Mouse (Mus musculus) urinary bladder, postnatal 25 days (tissue): ENCODE data around the gene Gm42791.
A peak's percentile ranks its signal among the peaks of the same experiment; 100 is the strongest.

Source experiments
- DNase-seq: peaks from one replicate; pipeline ENCODE4 v3.0.0; 2022; ENCODE audit warnings: low spot score

Gene Gm42791

GRCm38 (mm10) chr5:148923408-148923807 lies 71.5 kb downstream of the Gm42791 start:
- no peak for DNase-seq

- no peak for DNase-seq
These were observed 72.2 kb downstream of the Gm42791 start for GRCm38 (mm10) chr5:148922773-148923172.

- no peak for DNase-seq
These were observed 76.9 kb downstream of the Gm42791 start for GRCm38 (mm10) chr5:148918049-148918448.

GRCm38 (mm10) chr5:148916775-148917174 lies 78.2 kb downstream of the Gm42791 start:
- no peak for DNase-seq

GRCm38 (mm10) chr5:148912262-148912661 lies 82.7 kb downstream of the Gm42791 start:
- no peak for DNase-seq

DNA sequence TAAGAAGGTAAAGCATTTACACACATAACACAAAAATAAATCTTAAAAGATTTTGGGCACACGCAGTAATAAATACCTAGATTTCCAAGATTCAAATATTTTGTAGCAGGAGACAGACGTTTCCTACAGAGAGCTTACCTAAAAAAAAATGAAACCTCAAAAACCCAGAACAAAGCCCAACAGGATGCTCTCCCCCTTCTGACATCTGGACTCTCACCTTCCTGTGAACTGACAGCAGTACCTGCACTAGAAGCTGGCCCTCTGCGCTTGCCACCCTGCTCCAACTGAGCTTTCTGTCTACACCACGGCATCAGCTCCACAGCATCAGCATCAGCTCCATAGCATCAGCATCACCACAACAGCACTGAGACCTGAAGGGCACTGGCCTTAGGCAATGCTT lies 84.9 kb downstream of the Gm42791 start:
- DNase-seq, result no peak

GRCm38 (mm10) chr5:148909402-148909801 lies 85.5 kb downstream of the Gm42791 start:
- no peak for DNase-seq

DNA sequence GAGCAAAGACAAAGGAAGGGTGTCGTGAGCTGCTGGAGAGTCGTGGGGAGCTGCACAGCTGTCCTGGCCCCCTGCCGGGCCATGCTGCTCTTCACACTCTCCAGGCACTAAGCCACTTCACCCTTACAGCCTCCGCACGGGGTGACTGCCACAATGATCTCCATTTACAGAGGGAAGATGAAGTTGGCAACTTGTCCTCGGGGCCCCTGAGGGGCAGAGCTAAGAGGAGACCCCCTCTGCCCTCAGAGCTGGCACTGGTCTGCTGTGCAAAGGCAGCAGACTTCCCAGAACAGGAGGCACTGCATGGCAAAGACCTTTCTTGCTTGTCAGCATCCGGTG lies 85.9 kb downstream of the Gm42791 start:
- no peak for DNase-seq

GRCm38 (mm10) chr5:148908191-148909056 lies 86.5 kb downstream of the Gm42791 start:
- no peak for DNase-seq

GRCm38 (mm10) chr5:148906305-148906704 lies 88.6 kb downstream of the Gm42791 start:
- no peak for DNase-seq

- peak; percentile 18 for DNase-seq
These were observed 90.1 kb downstream of the Gm42791 start for GRCm38 (mm10) chr5:148904846-148905245.

- DNase-seq, result no peak
These were observed 95.6 kb downstream of the Gm42791 start for GRCm38 (mm10) chr5:148899361-148899760.

DNA sequence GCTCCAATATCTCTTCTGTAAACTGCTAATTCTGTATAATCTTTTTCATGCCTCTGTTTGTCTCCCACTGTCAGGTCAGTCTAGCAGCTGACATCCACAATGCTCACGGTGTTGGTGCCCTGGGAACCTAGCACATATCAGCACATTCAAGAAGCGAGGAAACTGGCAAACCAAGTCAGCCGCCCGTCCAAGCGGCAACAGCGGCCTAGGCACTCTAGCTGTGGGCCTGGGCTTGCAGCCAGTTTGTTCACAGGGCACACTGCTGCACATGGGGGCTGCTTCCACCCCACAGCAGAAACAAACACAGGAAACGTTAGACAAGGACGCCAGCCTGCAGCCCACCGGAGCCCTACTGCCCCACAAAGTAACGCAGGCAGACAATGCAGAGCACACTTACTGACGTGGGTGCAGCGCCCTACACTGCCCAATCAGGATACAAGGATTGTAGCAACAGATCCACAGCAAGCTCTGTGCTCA lies 97.0 kb downstream of the Gm42791 start:
- no peak for DNase-seq

DNA sequence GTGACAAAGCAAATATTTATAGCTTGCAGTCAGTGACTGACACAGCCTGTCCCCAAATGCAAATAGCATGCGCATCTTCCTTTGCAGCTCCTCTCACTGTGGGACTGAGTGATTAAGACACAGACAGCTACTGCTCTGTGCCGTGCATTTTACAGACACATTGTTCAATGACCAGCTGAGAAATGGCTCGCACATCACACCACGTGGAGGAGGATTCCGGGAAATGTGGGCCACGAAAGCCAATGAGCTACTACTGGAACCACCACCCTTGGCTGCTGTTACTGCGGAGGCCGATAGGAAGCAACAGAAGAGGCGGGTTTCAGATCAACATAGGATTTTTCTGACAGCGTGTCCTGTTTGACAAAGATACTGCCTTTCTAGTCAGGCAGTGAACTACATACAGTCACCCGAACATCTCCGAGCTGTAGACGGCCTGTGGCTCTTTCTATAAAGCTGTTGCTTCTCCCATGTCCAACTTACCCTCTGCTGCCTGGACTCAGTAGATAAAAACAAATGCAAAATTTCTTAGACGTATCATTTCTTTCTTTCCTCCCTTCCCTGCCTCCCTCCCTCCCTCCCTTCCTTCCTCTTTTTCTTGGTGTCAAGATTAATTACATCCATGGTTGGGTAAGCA lies 97.8 kb downstream of the Gm42791 start:
- DNase-seq, result peak; percentile 21

DNA sequence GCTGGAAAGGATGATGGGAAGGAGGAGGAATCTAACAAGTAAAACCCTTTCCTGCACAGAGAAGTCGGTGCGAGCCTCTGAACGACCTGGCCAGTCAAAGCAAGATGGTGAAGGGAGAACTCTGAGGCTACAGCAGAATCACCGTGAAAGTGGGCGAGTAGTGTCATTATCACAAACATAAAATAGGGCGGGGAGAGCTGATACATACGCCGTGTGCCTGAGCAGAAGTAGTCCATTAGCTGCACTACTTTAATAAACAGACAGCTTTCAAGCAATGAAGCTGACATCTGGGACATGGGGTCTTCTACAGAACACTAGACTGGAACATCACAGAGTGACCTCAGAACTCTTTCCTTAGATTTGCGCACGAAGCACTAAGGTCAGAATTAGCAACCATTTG lies 98.4 kb downstream of the Gm42791 start:
- no peak for DNase-seq

- DNase-seq, result no peak
These were observed 99.1 kb downstream of the Gm42791 start for GRCm38 (mm10) chr5:148895833-148896232.

- DNase-seq, result no peak
These were observed 99.9 kb downstream of the Gm42791 start for GRCm38 (mm10) chr5:148895034-148895433.

DNA sequence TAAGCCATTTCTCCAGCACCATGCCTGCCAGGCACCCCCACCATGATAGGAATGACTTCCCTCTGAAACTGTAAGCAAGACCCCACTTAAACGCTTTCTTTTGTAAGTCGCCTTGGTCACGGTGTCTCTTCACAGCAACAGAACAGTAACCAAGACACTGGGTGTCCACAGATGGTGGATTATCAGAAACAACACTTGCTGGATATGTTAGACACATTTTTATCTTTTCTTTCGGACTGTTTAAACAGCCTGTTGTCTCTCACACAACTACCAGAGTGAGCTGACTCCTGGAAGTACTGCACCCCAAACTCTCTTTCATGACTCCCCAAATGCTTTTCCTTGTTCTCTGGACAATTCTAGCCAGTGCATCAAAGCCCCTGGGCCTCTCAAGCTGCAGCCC lies 104.7 kb downstream of the Gm42791 start:
- no peak for DNase-seq

- DNase-seq, result no peak
These were observed 106.9 kb downstream of the Gm42791 start for GRCm38 (mm10) chr5:148888032-148888431.

GRCm38 (mm10) chr5:148885821-148886609 lies 108.9 kb downstream of the Gm42791 start:
- peak; percentile 12 for DNase-seq

DNA sequence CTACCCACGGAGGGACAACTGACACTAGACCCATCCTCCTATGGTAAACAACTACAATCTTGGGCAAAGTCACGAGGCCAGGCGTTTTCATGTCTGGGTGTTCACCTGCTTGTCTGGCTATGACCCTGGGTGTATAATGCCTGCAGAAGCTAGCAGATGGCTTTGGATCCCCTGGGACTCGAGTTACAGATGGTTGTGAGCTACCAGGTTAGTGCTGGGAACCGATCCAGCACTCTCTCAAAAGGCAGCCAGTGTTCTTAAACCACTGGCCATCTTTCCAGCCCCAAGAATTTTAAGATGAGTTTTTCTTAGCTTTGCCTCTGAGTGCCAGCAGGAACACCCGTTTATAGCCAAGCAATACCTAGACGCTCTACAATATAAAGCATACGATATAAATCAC lies 111.3 kb downstream of the Gm42791 start:
- no peak for DNase-seq

DNA sequence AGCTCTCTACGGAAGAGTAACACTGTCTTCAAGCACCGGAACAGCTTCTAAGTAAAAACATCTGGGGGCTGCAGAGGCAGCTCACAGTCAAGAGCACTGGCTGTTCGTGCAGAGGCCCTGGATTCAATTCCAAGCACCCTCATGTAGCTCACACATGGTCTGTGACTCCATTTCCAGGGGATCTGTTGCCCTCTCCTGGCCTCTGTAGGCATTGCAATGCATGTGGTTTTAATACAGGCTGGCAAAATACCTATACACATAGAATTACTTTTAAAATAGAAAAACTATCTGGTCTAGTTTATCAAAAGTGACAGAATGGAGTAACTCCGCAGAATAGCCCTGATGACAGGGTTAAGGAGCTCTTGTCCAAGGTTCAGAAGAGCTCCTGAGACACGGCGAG lies 115.7 kb downstream of the Gm42791 start:
- DNase-seq, result no peak

GRCm38 (mm10) chr5:148873116-148873515 lies 121.8 kb downstream of the Gm42791 start:
- no peak for DNase-seq
